Comparison of ENCODE assay signal across 16 mouse cellular contexts in genomic region chr13:42878346-42878745, GRCm38 (mm10).
"Had no signal": no experiment of that assay in that cellular context is flagged by ENCODE, and none has a peak within 500 bp of the region (broad histone marks: within the 10 kb centered on the region; RNA-seq: fewer than 3 reads in every experiment).

No protein-coding gene starts in this region.

- H3K9ac ChIP-seq: intestine, embryonic 15.5 days; kidney, embryonic 15.5 days; limb, embryonic 13.5 days; liver, embryonic 12.5 days; liver, embryonic 15.5 days had no signal

- H3K27me3 ChIP-seq: intestine, embryonic 15.5 days; kidney, embryonic 15.5 days; limb, embryonic 13.5 days; liver, embryonic 12.5 days; liver, embryonic 15.5 days had no signal

- H3K4me1 ChIP-seq: intestine, embryonic 15.5 days; kidney, embryonic 15.5 days; limb, embryonic 10.5 days; limb, embryonic 13.5 days; liver, embryonic 12.5 days; liver, embryonic 15.5 days had no signal

- H3K4me2 ChIP-seq: intestine, embryonic 15.5 days; kidney, embryonic 15.5 days; limb, embryonic 13.5 days; liver, embryonic 12.5 days; liver, embryonic 15.5 days; midbrain, embryonic 11.5 days had no signal

- H3K4me3 ChIP-seq: intestine, embryonic 15.5 days; kidney, embryonic 15.5 days; limb, embryonic 10.5 days; limb, embryonic 13.5 days; liver, embryonic 12.5 days; liver, embryonic 15.5 days had no signal

- H3K36me3 ChIP-seq: intestine, embryonic 15.5 days; kidney, embryonic 15.5 days; limb, embryonic 10.5 days; limb, embryonic 13.5 days; liver, embryonic 12.5 days; liver, embryonic 15.5 days had no signal

- H3K9me3 ChIP-seq: intestine, embryonic 15.5 days; kidney, embryonic 15.5 days; limb, embryonic 10.5 days; limb, embryonic 13.5 days; liver, embryonic 12.5 days; liver, embryonic 15.5 days had no signal

- DNase-seq: kidney, adult 11 months; kidney, adult 8-10 months; kidney, postnatal 14 days; kidney, postnatal 4 days; layer of hippocampus, postnatal 36 days; liver; midbrain, embryonic 14.5 days; thymus, adult 18-20 months; thymus, postnatal 36 days had no signal

- H3K27ac ChIP-seq: intestine, embryonic 15.5 days; kidney, embryonic 15.5 days; limb, embryonic 10.5 days; limb, embryonic 13.5 days; liver, embryonic 12.5 days; liver, embryonic 15.5 days had no signal

- ATAC-seq: intestine, embryonic 15.5 days; liver, embryonic 12.5 days had no signal
